Mouse (Mus musculus): ENCODE measurements at regions not wholly inside any gene's neighbourhood (a gene's known extent, or its start where the extent isn't known, plus 50 kb on each side); places are given as distances from the start of the nearest gene placed in this dataset.

DNA sequence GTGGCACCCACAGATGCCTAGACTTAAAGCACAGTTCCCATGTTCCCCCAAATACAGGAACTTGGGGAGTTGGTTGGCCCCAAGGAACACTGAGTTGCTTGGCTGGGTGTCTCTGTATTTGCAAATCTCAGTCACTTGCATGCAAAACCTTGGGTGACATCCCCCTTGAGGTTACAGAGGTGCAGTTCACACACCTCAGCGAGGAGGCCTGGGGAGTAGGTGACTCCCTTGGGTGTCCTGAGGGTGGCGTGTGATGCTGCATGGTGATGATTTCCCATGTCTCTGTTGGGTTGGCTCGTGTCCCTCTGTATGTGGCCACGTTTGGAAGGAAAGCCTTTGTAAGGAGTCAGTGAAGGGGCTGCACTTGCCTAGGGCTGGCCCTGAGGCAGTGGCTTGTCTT is 123.4 kb downstream of the Cdh26 start:
- Histone ChIP-seq H3K4me1 (ENCODE audit: insufficient read depth, low read depth, low read length) (no peaks in the 10 kb centered on the region), H3K27me3 (ENCODE audit: insufficient read depth, low read length) (no peaks in the 10 kb centered on the region), H3K4me3 (ENCODE audit: low read depth, low read length) (no peak overlapping the region), H3K9me3 (replicated peaks) (peaks cover 78% of the 10 kb centered on the region), H3K36me3 (replicated peaks) (no peaks in the 10 kb centered on the region)
- ATAC-seq (ENCODE audit: extremely low read depth, insufficient number of reproducible peaks, low FRiP score, poor library complexity, severe bottlenecking) (no peak), DNase-seq (ENCODE audit: low spot score) (no peak)
- TF ChIP-seq TAL1 (conservative IDR thresholded peaks at IDR 0.05; ENCODE audit: low read depth, low read length), result no peak
- no peak for TF ChIP-seq GATA2 (IDR thresholded peaks at IDR 0.05; ENCODE audit: borderline replicate concordance, low read depth, low read length)
- no peak for TF ChIP-seq POLR2AphosphoS5 (IDR thresholded peaks at IDR 0.05; ENCODE audit: insufficient replicate concordance, low read depth, low read length)
- TF ChIP-seq CTCF (IDR thresholded peaks at IDR 0.05; ENCODE audit: low read depth, low read length), result no peak
- no peak for TF ChIP-seq GATA1 (IDR thresholded peaks at IDR 0.05; ENCODE audit: borderline replicate concordance, low read length)

DNA sequence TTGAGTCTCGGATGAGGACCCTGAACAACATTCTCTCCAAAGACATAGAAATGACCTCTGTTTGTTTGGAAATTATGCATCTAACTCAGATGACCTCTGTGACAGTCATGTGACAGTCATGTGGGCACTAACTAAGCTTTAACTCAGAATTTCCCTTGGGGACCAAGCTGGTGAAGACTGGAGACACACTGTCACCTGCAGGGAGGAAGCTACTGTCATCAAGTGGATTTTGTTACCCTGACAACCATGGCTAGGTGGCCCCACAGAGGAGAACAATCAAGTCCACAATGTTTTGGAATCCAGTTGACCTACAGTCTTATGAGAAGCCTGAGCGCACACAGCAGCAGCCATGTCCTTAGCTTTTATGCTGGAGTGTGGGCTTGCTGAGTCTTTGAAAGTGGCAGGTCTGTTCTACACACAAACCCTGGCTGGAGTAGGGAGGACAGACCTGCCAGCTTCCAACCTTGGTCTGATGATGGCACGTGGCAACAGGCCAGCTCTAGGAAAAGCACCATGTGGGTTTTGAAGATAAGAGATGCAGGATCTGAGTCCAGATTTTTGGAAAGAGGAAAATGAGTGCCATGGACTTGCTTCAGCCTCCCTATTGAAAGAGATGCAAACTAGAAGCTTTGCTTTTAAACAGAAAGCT is 125.5 kb downstream of the Cdh26 start:
- ATAC-seq (ENCODE audit: extremely low read depth, insufficient number of reproducible peaks, low FRiP score, poor library complexity, severe bottlenecking), result no peak
- H3K4me3 ChIP-seq (ENCODE audit: low read depth, low read length), result no peak overlapping the region
- no peak for DNase-seq (ENCODE audit: low spot score)
- no peaks in the 10 kb centered on the region for H3K4me1 ChIP-seq (ENCODE audit: insufficient read depth, low read depth, low read length)
- no peaks in the 10 kb centered on the region for H3K36me3 ChIP-seq (replicated peaks)
- H3K27me3 ChIP-seq (ENCODE audit: insufficient read depth, low read length), result no peaks in the 10 kb centered on the region
- TF ChIP-seq POLR2AphosphoS5 (IDR thresholded peaks at IDR 0.05; ENCODE audit: insufficient replicate concordance, low read depth, low read length) (no peak), TAL1 (conservative IDR thresholded peaks at IDR 0.05; ENCODE audit: low read depth, low read length) (no peak), CTCF (IDR thresholded peaks at IDR 0.05; ENCODE audit: low read depth, low read length) (no peak), GATA1 (IDR thresholded peaks at IDR 0.05; ENCODE audit: borderline replicate concordance, low read length) (no peak), GATA2 (IDR thresholded peaks at IDR 0.05; ENCODE audit: borderline replicate concordance, low read depth, low read length) (no peak)
- peaks cover 74% of the 10 kb centered on the region for H3K9me3 ChIP-seq (replicated peaks)

DNA sequence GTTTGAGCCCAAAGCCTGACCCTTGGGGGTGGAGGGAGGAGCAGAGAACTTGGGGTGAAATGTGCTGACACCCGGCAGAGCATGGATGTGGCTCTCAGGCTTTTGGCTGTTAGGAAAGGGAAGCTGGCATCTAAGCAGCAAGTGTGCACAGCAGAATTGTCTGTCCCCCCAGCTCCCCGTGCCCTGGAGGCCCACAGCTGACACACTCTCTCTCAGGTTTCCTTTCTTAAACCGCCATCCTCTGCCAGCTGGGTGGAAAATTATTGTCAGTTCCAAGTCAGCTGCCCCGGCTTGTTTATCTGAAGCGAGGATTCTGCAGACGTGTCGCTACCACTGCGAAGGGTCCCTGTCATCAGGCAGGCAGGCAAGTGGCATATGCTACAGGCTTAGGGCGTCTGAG is 127.6 kb downstream of the Cdh26 start:
- Histone ChIP-seq H3K9me3 (replicated peaks) (peaks cover 81% of the 10 kb centered on the region), H3K36me3 (replicated peaks) (no peaks in the 10 kb centered on the region), H3K4me1 (ENCODE audit: insufficient read depth, low read depth, low read length) (no peaks in the 10 kb centered on the region), H3K4me3 (ENCODE audit: low read depth, low read length) (no peak overlapping the region), H3K27me3 (ENCODE audit: insufficient read depth, low read length) (no peaks in the 10 kb centered on the region)
- no peak for TF ChIP-seq GATA2 (IDR thresholded peaks at IDR 0.05; ENCODE audit: borderline replicate concordance, low read depth, low read length)
- TF ChIP-seq TAL1 (conservative IDR thresholded peaks at IDR 0.05; ENCODE audit: low read depth, low read length), result no peak
- no peak for TF ChIP-seq POLR2AphosphoS5 (IDR thresholded peaks at IDR 0.05; ENCODE audit: insufficient replicate concordance, low read depth, low read length)
- TF ChIP-seq CTCF (IDR thresholded peaks at IDR 0.05; ENCODE audit: low read depth, low read length), result no peak
- no peak for TF ChIP-seq GATA1 (IDR thresholded peaks at IDR 0.05; ENCODE audit: borderline replicate concordance, low read length)
- DNase-seq (ENCODE audit: low spot score) (no peak), ATAC-seq (ENCODE audit: extremely low read depth, insufficient number of reproducible peaks, low FRiP score, poor library complexity, severe bottlenecking) (no peak)

DNA sequence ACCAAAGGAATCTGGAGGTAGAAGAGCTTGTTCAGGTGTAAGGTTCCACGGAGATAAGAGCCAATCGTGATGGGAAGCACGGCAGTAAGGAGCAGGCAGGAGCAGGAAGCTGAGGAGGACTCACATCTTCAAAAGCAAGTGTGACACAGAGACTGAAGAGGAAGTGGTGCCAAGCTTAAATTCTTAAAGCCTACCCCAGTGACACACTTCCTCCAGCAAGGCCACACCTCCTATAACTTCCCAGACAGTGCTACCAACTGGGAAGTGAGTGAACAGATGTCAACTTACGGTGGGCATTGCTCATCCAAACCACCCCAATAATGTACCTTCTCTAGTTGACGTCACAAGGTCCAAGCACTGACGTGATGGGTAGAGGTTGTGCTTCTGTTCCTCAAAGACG is 133.0 kb downstream of the Cdh26 start:
- ATAC-seq (ENCODE audit: extremely low read depth, insufficient number of reproducible peaks, low FRiP score, poor library complexity, severe bottlenecking) (no peak), DNase-seq (ENCODE audit: low spot score) (no peak)
- peaks cover 80% of the 10 kb centered on the region for H3K9me3 ChIP-seq (replicated peaks)
- no peaks in the 10 kb centered on the region for H3K27me3 ChIP-seq (ENCODE audit: insufficient read depth, low read length)
- H3K4me1 ChIP-seq (ENCODE audit: insufficient read depth, low read depth, low read length), result no peaks in the 10 kb centered on the region
- no peak overlapping the region for H3K4me3 ChIP-seq (ENCODE audit: low read depth, low read length)
- TF ChIP-seq POLR2AphosphoS5 (IDR thresholded peaks at IDR 0.05; ENCODE audit: insufficient replicate concordance, low read depth, low read length) (no peak), CTCF (IDR thresholded peaks at IDR 0.05; ENCODE audit: low read depth, low read length) (no peak), TAL1 (conservative IDR thresholded peaks at IDR 0.05; ENCODE audit: low read depth, low read length) (no peak), GATA1 (IDR thresholded peaks at IDR 0.05; ENCODE audit: borderline replicate concordance, low read length) (no peak), GATA2 (IDR thresholded peaks at IDR 0.05; ENCODE audit: borderline replicate concordance, low read depth, low read length) (no peak)
- no peaks in the 10 kb centered on the region for H3K36me3 ChIP-seq (replicated peaks)

DNA sequence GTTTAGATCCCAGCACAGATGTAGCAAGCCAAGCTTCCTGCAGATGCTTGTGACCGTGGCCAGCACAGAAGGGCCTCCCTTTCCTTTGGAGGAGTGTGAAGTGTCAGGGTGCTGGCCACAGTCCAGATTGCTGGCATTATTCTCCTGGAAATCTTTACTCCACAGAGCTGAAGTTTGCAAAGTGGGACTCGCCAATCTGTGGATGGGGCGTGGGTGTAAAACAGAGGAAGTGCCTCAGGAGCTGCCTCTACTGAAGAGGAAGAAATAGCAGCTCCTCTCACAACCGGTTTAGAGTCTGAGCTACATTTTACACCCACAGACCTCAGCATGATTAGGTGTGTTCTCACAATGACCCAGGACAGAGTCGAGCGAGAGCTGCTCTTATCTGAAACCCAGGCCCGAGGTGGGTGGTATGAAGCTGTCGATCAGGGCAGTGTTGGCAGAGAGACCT is 135.1 kb downstream of the Cdh26 start:
- no peaks in the 10 kb centered on the region for H3K4me1 ChIP-seq (ENCODE audit: insufficient read depth, low read depth, low read length)
- TF ChIP-seq CTCF (IDR thresholded peaks at IDR 0.05; ENCODE audit: low read depth, low read length) (no peak), TAL1 (conservative IDR thresholded peaks at IDR 0.05; ENCODE audit: low read depth, low read length) (no peak), GATA1 (IDR thresholded peaks at IDR 0.05; ENCODE audit: borderline replicate concordance, low read length) (no peak), GATA2 (IDR thresholded peaks at IDR 0.05; ENCODE audit: borderline replicate concordance, low read depth, low read length) (no peak), POLR2AphosphoS5 (IDR thresholded peaks at IDR 0.05; ENCODE audit: insufficient replicate concordance, low read depth, low read length) (no peak)
- no peak for ATAC-seq (ENCODE audit: extremely low read depth, insufficient number of reproducible peaks, low FRiP score, poor library complexity, severe bottlenecking)
- H3K9me3 ChIP-seq (replicated peaks), result peaks cover 75% of the 10 kb centered on the region
- no peaks in the 10 kb centered on the region for H3K36me3 ChIP-seq (replicated peaks)
- no peaks in the 10 kb centered on the region for H3K27me3 ChIP-seq (ENCODE audit: insufficient read depth, low read length)
- H3K4me3 ChIP-seq (ENCODE audit: low read depth, low read length), result no peak overlapping the region
- no peak for DNase-seq (ENCODE audit: low spot score)

DNA sequence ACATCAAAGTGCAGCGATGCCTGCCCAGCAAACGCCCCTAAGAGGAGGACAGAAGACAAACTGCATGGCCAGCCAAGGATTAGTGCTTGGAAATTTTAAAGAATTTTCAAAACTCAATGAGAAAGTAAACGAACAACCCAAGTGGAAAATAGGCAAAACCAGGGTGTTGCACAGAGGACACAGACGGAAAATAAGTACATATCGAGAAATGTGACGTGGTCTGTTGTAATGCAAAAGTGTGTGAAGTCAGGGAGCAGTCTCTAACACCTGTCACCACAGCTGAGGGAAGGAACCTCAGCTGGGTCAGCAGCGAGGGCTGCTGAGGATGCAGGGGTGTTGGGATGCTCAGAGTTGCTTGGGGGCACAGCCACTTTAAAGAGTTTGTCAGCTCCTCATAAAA is 137.2 kb downstream of the Cdh26 start:
- H3K27me3 ChIP-seq (ENCODE audit: insufficient read depth, low read length), result no peaks in the 10 kb centered on the region

More for the DNA sequence above, 137.2 kb downstream of the Cdh26 start:
- TF ChIP-seq POLR2AphosphoS5 (IDR thresholded peaks at IDR 0.05; ENCODE audit: insufficient replicate concordance, low read depth, low read length) (no peak), TAL1 (conservative IDR thresholded peaks at IDR 0.05; ENCODE audit: low read depth, low read length) (no peak), GATA1 (IDR thresholded peaks at IDR 0.05; ENCODE audit: borderline replicate concordance, low read length) (no peak), CTCF (IDR thresholded peaks at IDR 0.05; ENCODE audit: low read depth, low read length) (no peak), GATA2 (IDR thresholded peaks at IDR 0.05; ENCODE audit: borderline replicate concordance, low read depth, low read length) (no peak)
- Histone ChIP-seq H3K9me3 (replicated peaks) (peaks cover 69% of the 10 kb centered on the region), H3K4me1 (ENCODE audit: insufficient read depth, low read depth, low read length) (no peaks in the 10 kb centered on the region), H3K4me3 (ENCODE audit: low read depth, low read length) (no peak overlapping the region), H3K36me3 (replicated peaks) (no peaks in the 10 kb centered on the region)
- DNase-seq (ENCODE audit: low spot score) (no peak), ATAC-seq (ENCODE audit: extremely low read depth, insufficient number of reproducible peaks, low FRiP score, poor library complexity, severe bottlenecking) (no peak)
